Mouse (Mus musculus) liver, embryonic 16.5 days (tissue): Measurements from ENCODE around the gene Gm13539. TPM values are rescaled to one million over a fixed set of nuclear protein-coding genes. Genes with fewer than 3 reads are reported as not detected.
"Not testable (repeated sequence)": the region's sequence is repeated elsewhere in the genome, so short reads cannot be mapped to it uniquely, and the experiment has no call there.

Source experiments
- ATAC-seq: fragments of 200-750 bp; cut with Nextera tagmentation; 2 replicates; pipeline ENCODE4 v1.8.0; 2017; ENCODE audit warnings: low read depth, mild to moderate bottlenecking, moderate number of reproducible peaks, moderate library complexity
- H3K27ac ChIP-seq: fragments of 300-500 bp; sonication (generic); 2 replicates; pipeline ENCODE4 v1.5.1; 2014; ENCODE audit warnings: mild to moderate bottlenecking, low read length
- H3K27me3 ChIP-seq: fragments of 300-500 bp; sonication (generic); 2 replicates; pipeline ENCODE4 v1.6.1; 2014; ENCODE audit warnings: low read depth, low read length, mixed read lengths; ENCODE audit not compliant: control insufficient read depth, insufficient read depth
- H3K36me3 ChIP-seq: fragments of 300-500 bp; sonication (generic); 2 replicates; pipeline ENCODE4 v1.6.1; 2014; ENCODE audit warnings: mild to moderate bottlenecking; ENCODE audit not compliant: control insufficient read depth, insufficient read depth
- H3K4me1 ChIP-seq: fragments of 300-500 bp; sonication (generic); 2 replicates; pipeline ENCODE4 v1.6.1; 2014; ENCODE audit warnings: low read depth, low read length, mixed read lengths; ENCODE audit not compliant: control insufficient read depth
- H3K4me2 ChIP-seq: fragments of 300-500 bp; sonication (generic); 2 replicates; pipeline ENCODE4 v1.6.1; 2014; ENCODE audit warnings: low read depth, low read length, mixed read lengths
- H3K4me3 ChIP-seq: fragments of 300-500 bp; sonication (generic); 2 replicates; pipeline ENCODE4 v1.5.1; 2014; ENCODE audit warnings: low read depth, mild to moderate bottlenecking, low read length
- H3K9ac ChIP-seq: fragments of 300-500 bp; sonication (generic); 2 replicates; pipeline ENCODE4 v1.6.1; 2014; ENCODE audit warnings: low read depth, low read length
- H3K9me3 ChIP-seq: fragments of 300-500 bp; sonication (generic); replicated peaks from 2 replicates; pipeline ENCODE4 v1.6.1; 2016; ENCODE audit warnings: low read length; ENCODE audit not compliant: control insufficient read depth
- WGBS: fragments of 180-500 bp; shearing (Covaris S2); extraction: QIAGEN DNeasy Blood & Tissue Kit; methylation state at CpG from one replicate; pipeline ENCODE4 v1.1.7; 2014; ENCODE audit not compliant: insufficient replicate concordance; 5-methylcytosine and 5-hydroxymethylcytosine counted together
- polyA plus RNA-seq: library from polyadenylated mRNA; unstranded; fragments of >200 nt; fragmentation: Nextera tagmentation; extraction: Ambion mirVana; gene quantifications from 2 replicates; pipeline ENCODE4 v1.2.1, GENCODE M21; 2015

Gene Gm13539
- not detected in 2 replicates for polyA plus RNA-seq

GRCm38 (mm10) chr2:25781957-25782356 is at the start of gene Gm13539:
Gm13539 (plus strand) TSS chr2:25782257.
- H3K27me3 ChIP-seq: no peaks in the 10 kb centered on the region
- no peak within 1 kb of the TSS for H3K27ac ChIP-seq
- no peak within 1 kb of the TSS for H3K4me2 ChIP-seq
- no peaks in the 10 kb centered on the region for H3K9me3 ChIP-seq
- WGBS: 60% methylated on average over 3 of the region's 3 CpGs
- H3K36me3 ChIP-seq: no peaks in the 10 kb centered on the region
- no peak within 1 kb of the TSS for H3K9ac ChIP-seq
- H3K4me1 ChIP-seq: no peaks in the 10 kb centered on the region
- no peak within 1 kb of the TSS for H3K4me3 ChIP-seq
- no peak for ATAC-seq

- no peak overlapping the region for H3K4me2 ChIP-seq
- no peak overlapping the region for H3K4me3 ChIP-seq
- H3K36me3 ChIP-seq: no peaks in the 10 kb centered on the region
- H3K4me1 ChIP-seq: no peaks in the 10 kb centered on the region
- H3K27ac ChIP-seq: no peak overlapping the region
- ATAC-seq: no peak
- H3K27me3 ChIP-seq: no peaks in the 10 kb centered on the region
- H3K9me3 ChIP-seq: no peaks in the 10 kb centered on the region
- no peak overlapping the region for H3K9ac ChIP-seq
- WGBS: 35% methylated on average over 2 of the region's 2 CpGs
Measured at GRCm38 (mm10) chr2:25733199-25733930, 48.7 kb upstream of the Gm13539 start.

- ATAC-seq, H3K4me2 ChIP-seq, H3K4me3 ChIP-seq, H3K27ac ChIP-seq, H3K9ac ChIP-seq, H3K9me3 ChIP-seq, H3K27me3 ChIP-seq, H3K36me3 ChIP-seq, H3K4me1 ChIP-seq: not testable (repeated sequence)
- 50% methylated on average over 3 of the region's 3 CpGs for WGBS
Measured at GRCm38 (mm10) chr2:25736709-25737108, 45.3 kb upstream of the Gm13539 start, which contains the start of gene Obp2b. Obp2b (plus strand) TSS chr2:25737009.

DNA sequence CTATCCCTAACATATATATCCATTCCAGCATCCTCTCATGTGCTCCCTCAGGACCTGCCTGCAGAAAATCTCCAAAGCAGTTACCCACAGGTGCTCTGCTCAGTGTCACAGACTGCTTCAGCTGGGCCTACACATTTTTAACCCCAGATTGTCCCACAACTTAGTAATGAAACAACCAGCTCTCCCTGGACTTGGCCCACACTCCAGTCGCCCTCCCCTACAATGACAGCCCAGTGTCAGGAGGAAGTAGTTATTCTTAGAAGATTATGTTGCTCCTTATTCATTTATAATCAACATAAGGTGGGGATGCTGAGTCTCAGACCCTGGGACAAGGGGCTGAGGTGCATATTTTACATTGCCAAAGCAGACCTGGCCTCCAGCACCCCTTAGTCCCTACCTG is 40.4 kb upstream of the Gm13539 start:
- H3K4me3 ChIP-seq: no peak overlapping the region
- H3K9me3 ChIP-seq: no peaks in the 10 kb centered on the region
- no peak for ATAC-seq
- no peaks in the 10 kb centered on the region for H3K27me3 ChIP-seq
- H3K27ac ChIP-seq: no peak overlapping the region
- no peaks in the 10 kb centered on the region for H3K36me3 ChIP-seq
- H3K9ac ChIP-seq: no peak overlapping the region
- no peaks in the 10 kb centered on the region for H3K4me1 ChIP-seq
- 56% methylated on average over 1 of the region's 1 CpGs for WGBS
- no peak overlapping the region for H3K4me2 ChIP-seq

DNA sequence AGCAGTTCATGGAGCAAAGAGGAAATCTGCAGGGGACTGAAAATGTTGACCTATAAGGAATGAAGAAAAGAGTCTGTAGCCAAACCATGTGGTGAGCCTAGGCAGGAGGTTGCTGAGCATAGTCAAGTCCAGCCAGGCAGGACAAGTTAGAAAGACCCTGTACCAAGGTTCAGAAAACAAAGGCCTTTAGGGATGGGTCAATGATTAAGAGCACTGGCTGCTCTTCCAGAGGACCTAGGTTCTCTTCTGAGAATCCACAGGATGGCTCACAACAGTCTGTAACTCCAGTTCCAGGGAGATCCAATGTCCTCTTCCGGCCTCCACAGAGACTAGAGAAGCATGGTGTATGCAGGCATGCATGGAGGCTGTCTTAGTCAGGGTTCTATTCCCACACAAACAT is 27.9 kb upstream of the Gm13539 start:
- no peak for ATAC-seq
- no peak overlapping the region for H3K27ac ChIP-seq
- no peaks in the 10 kb centered on the region for H3K36me3 ChIP-seq
- H3K9ac ChIP-seq: no peak overlapping the region
- 58% methylated on average over 1 of the region's 1 CpGs for WGBS
- no peaks in the 10 kb centered on the region for H3K4me1 ChIP-seq
- no peak overlapping the region for H3K4me2 ChIP-seq
- no peaks in the 10 kb centered on the region for H3K27me3 ChIP-seq
- no peak overlapping the region for H3K4me3 ChIP-seq
- H3K9me3 ChIP-seq: no peaks in the 10 kb centered on the region

GRCm38 (mm10) chr2:25758064-25758625 is 23.9 kb upstream of the Gm13539 start:
- H3K4me2 ChIP-seq: no peak overlapping the region
- no peak overlapping the region for H3K4me3 ChIP-seq
- 43% methylated on average over 4 of the region's 4 CpGs for WGBS
- no peaks in the 10 kb centered on the region for H3K4me1 ChIP-seq
- H3K36me3 ChIP-seq: no peaks in the 10 kb centered on the region
- H3K9me3 ChIP-seq: no peaks in the 10 kb centered on the region
- H3K9ac ChIP-seq: no peak overlapping the region
- H3K27me3 ChIP-seq: no peaks in the 10 kb centered on the region
- no peak overlapping the region for H3K27ac ChIP-seq
- ATAC-seq: no peak

GRCm38 (mm10) chr2:25765269-25765668 is 16.8 kb upstream of the Gm13539 start, which contains the start of gene Lcn3:
Lcn3 (plus strand) TSS chr2:25765569.
- Histone ChIP-seq H3K4me3 (no peak within 1 kb of the TSS), H3K27ac (no peak within 1 kb of the TSS), H3K36me3 (no peaks in the 10 kb centered on the region), H3K9ac (no peak within 1 kb of the TSS), H3K27me3 (no peaks in the 10 kb centered on the region), H3K4me1 (no peaks in the 10 kb centered on the region), H3K4me2 (no peak within 1 kb of the TSS), H3K9me3 (no peaks in the 10 kb centered on the region)
- no peak for ATAC-seq
- WGBS: 45% methylated on average over 2 of the region's 2 CpGs

DNA sequence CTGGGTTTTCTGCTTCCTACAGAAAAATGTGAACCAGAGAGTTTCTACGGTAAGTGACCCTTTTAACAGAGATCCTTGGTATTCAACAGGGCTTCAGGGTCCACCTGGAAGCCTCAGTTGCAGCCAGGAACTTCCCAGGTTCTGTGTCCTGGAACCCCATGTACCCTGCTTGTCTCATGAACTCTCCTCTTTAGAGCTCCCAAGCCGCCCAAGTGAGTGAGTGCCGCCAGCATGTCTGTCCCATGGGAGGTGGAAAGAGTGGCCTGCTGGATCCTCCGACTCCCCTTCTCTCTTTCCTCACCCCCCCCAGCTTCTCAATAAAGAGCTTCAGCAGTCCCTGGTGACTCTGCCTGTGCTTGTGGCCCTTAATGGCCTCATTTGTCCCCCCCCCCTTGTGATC is 14.3 kb upstream of the Gm13539 start:
- H3K9ac ChIP-seq: no peak overlapping the region
- no peak overlapping the region for H3K4me3 ChIP-seq
- no peaks in the 10 kb centered on the region for H3K27me3 ChIP-seq
- H3K9me3 ChIP-seq: no peaks in the 10 kb centered on the region
- no peaks in the 10 kb centered on the region for H3K36me3 ChIP-seq
- no peak for ATAC-seq
- WGBS: 60% methylated on average over 4 of the region's 4 CpGs
- H3K27ac ChIP-seq: no peak overlapping the region
- H3K4me1 ChIP-seq: no peaks in the 10 kb centered on the region
- no peak overlapping the region for H3K4me2 ChIP-seq

DNA sequence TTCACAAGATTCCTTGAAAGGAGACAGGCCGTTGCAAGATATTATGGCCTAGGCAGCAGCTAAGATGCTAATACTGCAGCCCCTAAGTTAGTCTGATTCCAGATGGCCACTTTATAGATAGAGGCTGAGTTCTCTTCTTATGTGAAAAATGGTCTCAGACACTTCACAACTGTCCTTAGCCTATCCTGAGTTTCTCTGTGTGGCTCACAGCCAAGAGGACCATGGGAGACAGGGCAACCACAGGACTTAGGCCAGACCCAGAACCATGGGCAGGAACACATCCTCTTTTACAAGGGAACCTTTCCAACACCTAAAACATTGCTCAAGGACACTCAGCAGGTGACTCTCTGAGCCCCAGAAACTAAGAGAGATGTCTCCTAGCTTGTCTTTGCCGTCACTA is 8.6 kb upstream of the Gm13539 start:
- Histone ChIP-seq H3K9ac (no peak overlapping the region), H3K4me3 (no peak overlapping the region), H3K9me3 (no peaks in the 10 kb centered on the region), H3K4me2 (no peak overlapping the region), H3K27me3 (no peaks in the 10 kb centered on the region), H3K27ac (no peak overlapping the region), H3K36me3 (no peaks in the 10 kb centered on the region), H3K4me1 (no peaks in the 10 kb centered on the region)
- ATAC-seq: no peak
- WGBS: 61% methylated on average over 2 of the region's 2 CpGs
